8 mouse cellular contexts compared by ENCODE assay signal in genomic region chr8:90348178-90348925, GRCm38 (mm10). TPM values are rescaled to one million over a fixed set of nuclear protein-coding genes. Genes with fewer than 3 reads are reported as not detected.
DNase-seq lines count a peak whose midpoint lies in the region; ATAC-seq and TF ChIP-seq lines count a peak whose summit lies in the region.
"Had no signal": no experiment of that assay in that cellular context is flagged by ENCODE, and none has a peak within 500 bp of the region (broad histone marks: within the 10 kb centered on the region; RNA-seq: fewer than 3 reads in every experiment).

Gene Tox3, minus strand, starts transcription at chr8:90348343.

- in situ Hi-C loops in Patski (cut with MboI; ENCODE audit: low pct_unique_long_range_greater_than_20kb), result no loop called here

- H3K27ac ChIP-seq in forebrain, postnatal 0 days (ENCODE audit: low read depth, low read length), result peak within 1 kb of the TSS; percentile 88
- peak within 1 kb of the TSS; percentile 79 for H3K27ac ChIP-seq in limb, embryonic 12.5 days
- H3K27ac ChIP-seq in midbrain, embryonic 11.5 days (ENCODE audit: low read depth, low read length), result peak within 1 kb of the TSS; percentile 98

- peak within 1 kb of the TSS; percentile 84 for H3K9ac ChIP-seq in forebrain, postnatal 0 days
- H3K9ac ChIP-seq in limb, embryonic 12.5 days (replicated peaks), result peak within 1 kb of the TSS; percentile 86
- H3K9ac ChIP-seq in midbrain, embryonic 11.5 days (ENCODE audit: low read length), result peak within 1 kb of the TSS; percentile 100

- peak within 1 kb of the TSS; percentile 79 for H3K4me3 ChIP-seq in forebrain, postnatal 0 days (ENCODE audit: low read depth, low read length)
- H3K4me3 ChIP-seq in limb, embryonic 12.5 days (replicated peaks), result peak within 1 kb of the TSS; percentile 79
- H3K4me3 ChIP-seq in midbrain, embryonic 11.5 days (ENCODE audit: low read depth, low read length), result peak within 1 kb of the TSS; percentile 98
- H3K4me3 ChIP-seq: erythroblast, embryonic 14.5 days had no signal

- peaks cover 2% of the 10 kb centered on the region for H3K4me1 ChIP-seq in forebrain, postnatal 0 days (ENCODE audit: insufficient read depth)
- H3K4me1 ChIP-seq in limb, embryonic 12.5 days (replicated peaks), result peaks cover 27% of the 10 kb centered on the region
- H3K4me1 ChIP-seq in midbrain, embryonic 11.5 days (ENCODE audit: control insufficient read depth, insufficient read depth, low read length), result peaks cover 29% of the 10 kb centered on the region

- CTCF ChIA-PET in Patski (lab: Charles Lee), result interaction anchor here (1.0 kb wide), 1 partner anchor 309 kb away, joined by 3 read pairs; no protein-coding TSS in a partner anchor

- POLR2A ChIA-PET in Patski (lab: Charles Lee), result no interaction called here

- H3K4me2 ChIP-seq in forebrain, postnatal 0 days (ENCODE audit: low read depth), result peak within 1 kb of the TSS; percentile 78
- H3K4me2 ChIP-seq in limb, embryonic 12.5 days, result peak within 1 kb of the TSS; percentile 82
- peak within 1 kb of the TSS; percentile 82 for H3K4me2 ChIP-seq in midbrain, embryonic 11.5 days

- no peaks in the 10 kb centered on the region for H3K9me3 ChIP-seq in forebrain, postnatal 0 days (ENCODE audit: low read length)
- no peaks in the 10 kb centered on the region for H3K9me3 ChIP-seq in limb, embryonic 12.5 days
- no peaks in the 10 kb centered on the region for H3K9me3 ChIP-seq in midbrain, embryonic 11.5 days (ENCODE audit: control insufficient read depth, low read length)

- H3K27me3 ChIP-seq in Patski, result peaks cover 32% of the 10 kb centered on the region
- no peaks in the 10 kb centered on the region for H3K27me3 ChIP-seq in forebrain, postnatal 0 days (ENCODE audit: insufficient read depth, low read length)
- H3K27me3 ChIP-seq in limb, embryonic 12.5 days, result peaks cover 44% of the 10 kb centered on the region
- H3K27me3 ChIP-seq in midbrain, embryonic 11.5 days (ENCODE audit: control insufficient read depth, insufficient read depth, low read length), result no peaks in the 10 kb centered on the region

- 3% methylated on average over 20 of the region's 89 CpGs for WGBS in forebrain, postnatal 0 days
- 4% methylated on average over 39 of the region's 89 CpGs for WGBS in limb, embryonic 12.5 days
- WGBS in midbrain, embryonic 11.5 days, result 2% methylated on average over 52 of the region's 89 CpGs

- H3K36me3 ChIP-seq in forebrain, postnatal 0 days (ENCODE audit: insufficient read depth), result no peaks in the 10 kb centered on the region
- no peaks in the 10 kb centered on the region for H3K36me3 ChIP-seq in limb, embryonic 12.5 days
- H3K36me3 ChIP-seq in midbrain, embryonic 11.5 days (ENCODE audit: control insufficient read depth, insufficient read depth, low read length), result no peaks in the 10 kb centered on the region

- ATAC-seq in Patski, result peak; percentile 36
- ATAC-seq in forebrain, postnatal 0 days, result peak; percentile 66
- ATAC-seq in limb, embryonic 12.5 days (ENCODE audit: insufficient number of reproducible peaks, insufficient read depth, low FRiP score, low TSS enrichment, low read depth), result peak; percentile 49
- ATAC-seq in midbrain, embryonic 11.5 days (ENCODE audit: low FRiP score), result peak; percentile 82

- TF ChIP-seq CTCF in Patski (IDR thresholded peaks at IDR 0.05), result no peak
- TF ChIP-seq CTCF in forebrain, postnatal 0 days (IDR thresholded peaks at IDR 0.05; ENCODE audit: low read depth), result no peak

- DNase-seq in Patski (ENCODE audit: low read depth, low spot score), result no peak
- peak; percentile 67 for DNase-seq in adrenal gland, postnatal 10 days
- peak; percentile 62 for DNase-seq in forebrain, postnatal 0 days
- peak; percentile 1 for DNase-seq in induced T-regulatory cell, adult 2 months (ENCODE audit: low read depth)
- DNase-seq in midbrain, embryonic 11.5 days (ENCODE audit: low spot score, missing footprints), result peak; percentile 95
- DNase-seq in thymus, adult 18-20 months, result peak; percentile 30 to 35

RNA-seq across cellular contexts. Expression of gene Tox3, which starts in this region (rescaled TPM):
- polyA plus RNA-seq in Patski (2021), result 1.2 TPM
- total RNA-seq in adrenal gland, postnatal 10 days (2021), result 1 to 10 TPM; 3.9 to 5.1 TPM
- 21.1 and 35.6 TPM in 2 replicates for total RNA-seq in forebrain, postnatal 0 days (2014; rRNA removed)
- 21.2 and 26.5 TPM in 2 replicates for polyA plus RNA-seq in forebrain, postnatal 0 days (2015; fragmentation: Nextera tagmentation; extraction: Ambion mirVana)
- 8.3 and 10.4 TPM in 2 replicates for polyA plus RNA-seq in limb, embryonic 12.5 days (2016; fragmentation: Nextera tagmentation; extraction: Ambion mirVana)
- 47.7 and 56.6 TPM in 2 replicates for polyA plus RNA-seq in midbrain, embryonic 11.5 days (2014; fragmentation: Nextera tagmentation; extraction: Ambion mirVana)
- polyA plus RNA-seq: erythroblast, embryonic 14.5 days had no signal
